Mouse (Mus musculus) G1E (cell line): Measurements from ENCODE around the gene Zdhhc13. TPM values are rescaled to one million over a fixed set of nuclear protein-coding genes. Genes with fewer than 3 reads are reported as not detected.

Source experiments
- ATAC-seq: 2 replicates; pipeline ENCODE4 v1.8.0; 2016; ENCODE audit warnings: mild to moderate bottlenecking; ENCODE audit not compliant: insufficient number of reproducible peaks, poor library complexity, low FRiP score, severe bottlenecking; ENCODE audit errors: extremely low read depth
- DNase-seq: peaks from one replicate; pipeline ENCODE4 v3.0.0; 2012; ENCODE audit warnings: low spot score
- H3K27me3 ChIP-seq: 2 replicates; pipeline ENCODE4 v1.6.1; 2012; ENCODE audit warnings: mild to moderate bottlenecking, low read length, inconsistent platforms; ENCODE audit not compliant: insufficient read depth
- H3K36me3 ChIP-seq: replicated peaks from 2 replicates; pipeline ENCODE3; 2012; ENCODE audit warnings: mild to moderate bottlenecking, inconsistent platforms
- H3K4me1 ChIP-seq: 2 replicates; pipeline ENCODE4 v1.6.1; 2012; ENCODE audit warnings: low read depth, low read length, inconsistent platforms, mixed read lengths; ENCODE audit not compliant: insufficient read depth
- H3K4me3 ChIP-seq: 2 replicates; pipeline ENCODE4 v1.5.1; 2012; ENCODE audit warnings: low read depth, mild to moderate bottlenecking, inconsistent platforms, low read length, moderate library complexity, mixed read lengths
- H3K9me3 ChIP-seq: replicated peaks from 2 replicates; pipeline ENCODE4 v1.6.1; 2012; ENCODE audit warnings: inconsistent platforms
- CTCF ChIP-seq: IDR thresholded peaks from 2 replicates; pipeline ENCODE4 v1.5.1; 2012; ENCODE audit warnings: low read depth, low read length, inconsistent platforms, mixed read lengths
- GATA1 ChIP-seq: IDR thresholded peaks from 2 replicates; pipeline ENCODE4 v1.6.1; 2012; ENCODE audit warnings: borderline replicate concordance, low read length, inconsistent platforms, mixed read lengths
- GATA2 ChIP-seq: IDR thresholded peaks from 2 replicates; pipeline ENCODE4 v1.6.1; 2012; ENCODE audit warnings: low read depth, low read length, inconsistent platforms, borderline replicate concordance
- POLR2AphosphoS5 ChIP-seq: IDR thresholded peaks from 2 replicates; pipeline ENCODE4 v1.6.1; 2012; ENCODE audit warnings: low read depth, low read length, inconsistent platforms; ENCODE audit not compliant: insufficient replicate concordance
- TAL1 ChIP-seq: conservative IDR thresholded peaks from 2 replicates; pipeline ENCODE4 v1.6.1; 2012; ENCODE audit warnings: low read depth, low read length, inconsistent platforms, mixed read lengths
- polyA plus RNA-seq: library from polyadenylated mRNA; stranded (reverse); fragments of >175 nt; gene quantifications from 2 replicates; pipeline ENCODE4 v1.2.3, GENCODE M21; 2012
- total RNA-seq, 2 experiments: library from RNA; stranded (forward) in 1 of 2; stranded (reverse) in 1 of 2; fragments of 200-1000 nt in 1 of 2; fragments of >200 nt in 1 of 2; fragmentation: Nextera tagmentation in 1 of 2; gene quantifications; 2 replicates each; pipeline ENCODE4 v1.2.3; 2014 to 2017

Zdhhc13 gene
- total and polyA plus RNA-seq, 3 experiments, result 6.5 to 37.5 (median 31.0) TPM

DNA sequence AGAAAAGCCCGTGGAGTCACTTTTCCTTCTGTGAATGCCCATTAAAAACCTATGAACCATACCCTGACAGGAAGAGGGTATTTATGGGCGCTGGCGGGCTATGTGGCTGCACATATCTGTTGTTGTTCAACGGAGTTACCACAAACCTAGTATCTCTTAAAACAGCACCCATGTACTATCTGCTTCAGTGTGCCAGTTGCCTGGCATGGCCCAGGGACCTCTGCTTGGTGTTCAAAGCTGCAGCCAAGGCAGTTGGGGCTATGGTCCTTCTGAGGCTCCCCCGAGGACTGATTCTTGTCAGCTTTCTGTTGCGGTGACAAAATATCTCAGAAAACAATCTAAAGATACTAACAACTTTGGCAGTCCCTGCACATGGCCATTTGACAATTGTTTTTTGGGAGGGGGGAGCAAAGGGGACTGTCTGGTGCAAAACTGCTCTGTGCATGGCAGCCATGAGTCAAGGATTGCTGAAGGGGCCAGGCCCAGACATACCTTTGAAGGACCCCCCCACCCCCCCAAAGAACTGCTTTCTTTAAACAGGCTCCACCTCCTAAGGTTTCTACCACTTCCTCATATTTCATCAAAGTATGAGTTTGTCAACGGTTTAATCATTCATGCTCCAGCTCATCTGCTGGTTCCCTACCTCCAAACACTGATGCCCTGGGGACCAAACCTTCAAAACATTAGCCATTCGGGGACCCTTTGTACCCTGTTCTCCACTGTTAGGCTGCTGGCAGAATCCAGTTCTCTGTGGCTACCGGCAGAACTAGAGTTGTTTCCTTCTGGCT, 76.1 kb downstream of the Zdhhc13 start:
- ATAC-seq, result peak; percentile 54
- Histone ChIP-seq H3K27me3 (no peaks in the 10 kb centered on the region), H3K4me1 (peaks cover 31% of the 10 kb centered on the region), H3K36me3 (peaks cover 61% of the 10 kb centered on the region), H3K4me3 (no peak overlapping the region), H3K9me3 (no peaks in the 10 kb centered on the region)
- peak; percentile 39 for DNase-seq
- no peak for TF ChIP-seq GATA2
- TF ChIP-seq TAL1, result no peak
- no peak for TF ChIP-seq GATA1
- TF ChIP-seq POLR2AphosphoS5, result no peak
- TF ChIP-seq CTCF, result no peak

DNA sequence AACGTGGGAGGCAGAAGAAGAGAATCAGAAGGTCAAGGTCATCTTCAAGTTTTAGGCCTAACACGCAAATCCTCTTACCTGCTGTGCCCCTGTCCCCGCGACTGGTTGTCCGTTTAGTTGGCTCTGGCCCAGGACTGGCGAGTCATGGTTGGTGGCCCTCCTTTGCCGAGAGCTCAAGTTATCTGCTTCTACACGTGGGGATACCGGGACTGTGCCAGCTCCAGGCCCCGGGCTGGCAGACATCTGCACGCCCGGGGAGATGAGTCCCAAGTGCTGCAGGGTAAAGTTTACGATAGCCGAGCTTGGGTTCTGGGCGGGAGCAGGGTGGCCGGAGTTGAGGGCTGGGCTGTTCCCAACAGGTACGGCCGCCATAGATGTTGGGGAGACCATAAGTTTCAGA, 78.8 kb downstream of the Zdhhc13 start:
- no peak for ATAC-seq
- H3K4me1 ChIP-seq, result peaks cover 35% of the 10 kb centered on the region
- no peak for DNase-seq
- no peak for TF ChIP-seq TAL1
- no peak for TF ChIP-seq GATA1
- no peak for TF ChIP-seq POLR2AphosphoS5
- no peak for TF ChIP-seq CTCF
- no peak for TF ChIP-seq GATA2
- H3K4me3 ChIP-seq, result no peak overlapping the region
- H3K36me3 ChIP-seq, result peaks cover 85% of the 10 kb centered on the region
- no peaks in the 10 kb centered on the region for H3K9me3 ChIP-seq
- H3K27me3 ChIP-seq, result no peaks in the 10 kb centered on the region

DNA sequence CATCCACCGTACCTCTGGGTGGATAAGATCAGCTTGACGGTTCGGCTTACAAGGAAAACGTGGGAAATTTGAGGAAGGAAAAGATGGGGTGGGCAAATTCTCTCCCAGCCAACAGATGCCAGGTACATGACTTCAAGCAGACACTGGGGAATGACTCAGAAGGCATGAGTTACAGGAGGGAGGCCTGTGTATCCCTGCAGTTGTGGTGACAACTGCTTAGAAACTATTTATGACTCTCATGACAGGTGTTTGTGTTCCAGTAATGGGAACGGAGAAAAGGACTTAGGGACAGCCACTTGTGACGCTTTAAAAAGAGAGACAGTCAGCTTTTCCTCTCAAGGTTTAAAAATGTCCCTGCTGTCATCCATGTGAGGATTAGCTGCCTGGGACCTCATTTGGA, 81.3 kb downstream of the Zdhhc13 start:
- ATAC-seq, result no peak
- no peak for TF ChIP-seq GATA1
- no peaks in the 10 kb centered on the region for H3K27me3 ChIP-seq
- no peak for DNase-seq
- H3K9me3 ChIP-seq, result no peaks in the 10 kb centered on the region
- no peak overlapping the region for H3K4me3 ChIP-seq
- H3K4me1 ChIP-seq, result peaks cover 19% of the 10 kb centered on the region
- H3K36me3 ChIP-seq, result peaks cover 95% of the 10 kb centered on the region

DNA sequence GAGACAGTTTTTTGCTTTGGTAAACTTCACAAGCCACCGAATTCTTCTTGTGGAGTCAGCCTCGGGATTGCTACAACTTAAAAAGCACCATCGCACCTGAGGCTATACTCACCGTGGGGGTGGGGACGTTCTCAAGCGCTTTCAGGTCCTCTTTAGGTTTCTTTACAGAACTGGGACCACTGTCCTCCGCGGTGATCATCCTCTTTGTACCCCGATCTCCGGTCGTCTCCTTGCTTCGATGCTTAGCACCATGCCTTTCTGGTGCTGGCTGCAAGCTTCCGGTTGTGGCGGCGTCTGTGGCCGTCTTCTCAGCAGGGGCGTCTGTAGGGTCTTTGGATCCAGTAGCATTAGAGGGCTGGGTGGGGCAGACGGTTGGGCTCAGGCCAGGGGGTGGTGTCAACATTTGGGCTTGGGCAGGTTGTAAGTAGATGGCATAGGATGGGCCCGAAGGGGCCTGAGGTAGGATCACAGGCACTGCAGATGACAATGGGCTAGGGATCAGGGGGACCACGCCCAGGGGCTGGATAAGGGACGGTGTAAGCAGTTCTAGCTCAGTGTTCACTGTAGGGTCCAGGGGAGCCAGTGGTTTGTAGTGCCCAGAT, 81.9 kb downstream of the Zdhhc13 start:
- Histone ChIP-seq H3K9me3 (no peaks in the 10 kb centered on the region), H3K27me3 (no peaks in the 10 kb centered on the region), H3K36me3 (peaks cover 95% of the 10 kb centered on the region), H3K4me1 (peaks cover 14% of the 10 kb centered on the region), H3K4me3 (no peak overlapping the region)
- ATAC-seq (no peak), DNase-seq (no peak)
- TF ChIP-seq POLR2AphosphoS5, result no peak
- TF ChIP-seq TAL1, result no peak
- TF ChIP-seq GATA1, result no peak

DNA sequence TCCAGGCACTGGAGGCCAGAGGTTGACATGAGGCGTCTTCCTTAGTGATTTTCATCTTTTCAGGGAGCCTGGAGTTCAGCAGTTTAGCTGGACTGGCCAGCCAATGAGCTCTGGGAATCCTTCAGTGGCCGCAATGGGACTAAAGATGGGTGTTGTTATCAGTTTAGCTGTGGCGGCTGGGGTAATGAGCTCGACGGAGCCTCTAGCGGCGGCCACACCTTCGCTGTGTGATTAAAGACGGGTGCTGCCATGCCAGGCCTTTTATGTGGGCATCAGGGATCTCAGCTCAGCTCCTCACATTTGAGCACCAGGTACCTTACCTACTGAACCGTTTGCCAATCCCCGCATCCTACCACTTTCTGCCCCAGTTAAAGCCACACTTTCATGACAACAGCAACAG, 82.5 kb downstream of the Zdhhc13 start:
- Histone ChIP-seq H3K9me3 (no peaks in the 10 kb centered on the region), H3K4me1 (peaks cover 9% of the 10 kb centered on the region; the same call in 1 of the 2 replicates), H3K27me3 (no peaks in the 10 kb centered on the region), H3K4me3 (no peak overlapping the region), H3K36me3 (peaks cover 96% of the 10 kb centered on the region)
- DNase-seq, result no peak
- TF ChIP-seq TAL1, result no peak
- no peak for TF ChIP-seq POLR2AphosphoS5
- no peak for TF ChIP-seq GATA2
- ATAC-seq, result no peak

DNA sequence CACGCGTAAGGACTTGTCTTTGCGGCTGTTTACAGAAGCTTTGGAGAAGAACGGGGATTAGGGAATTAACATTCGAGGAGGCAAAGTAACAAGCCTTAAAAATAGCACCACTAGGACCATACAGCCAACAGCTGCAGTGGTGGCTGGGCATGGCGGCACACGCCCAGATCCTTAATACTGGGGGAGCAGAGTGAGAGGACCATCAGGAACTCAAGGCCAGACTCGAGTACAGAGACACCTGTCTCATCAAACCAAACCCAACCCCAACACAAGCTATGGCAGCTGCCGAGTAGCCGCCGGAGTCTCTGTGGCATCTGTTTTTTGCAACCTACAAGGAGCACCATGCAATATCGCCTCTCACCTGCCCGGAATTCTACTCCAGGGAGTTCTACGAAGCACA, 86.3 kb downstream of the Zdhhc13 start:
- Histone ChIP-seq H3K36me3 (peaks cover 94% of the 10 kb centered on the region), H3K27me3 (no peaks in the 10 kb centered on the region)

DNA sequence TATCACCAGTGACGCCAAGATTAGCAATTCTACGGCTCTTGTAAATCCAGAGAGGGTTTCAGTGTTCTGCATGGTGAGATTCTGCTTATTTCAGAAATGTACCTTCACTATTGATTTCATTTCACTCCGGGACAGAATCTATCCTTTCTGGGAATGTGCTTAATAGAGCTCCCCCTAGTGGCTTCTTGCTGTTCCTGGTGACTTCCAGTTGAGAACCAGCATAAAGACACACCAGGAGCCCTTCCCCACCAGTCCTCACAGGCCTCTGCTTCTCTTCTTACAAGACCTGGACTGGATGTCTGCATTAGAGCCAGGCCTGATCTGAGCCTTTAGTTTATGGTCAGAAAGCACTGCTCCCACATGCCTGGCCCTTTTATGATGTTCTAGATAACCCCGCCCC, 87.7 kb downstream of the Zdhhc13 start:
- peaks cover 79% of the 10 kb centered on the region for H3K36me3 ChIP-seq
- peaks cover 31% of the 10 kb centered on the region for H3K4me1 ChIP-seq
- H3K4me3 ChIP-seq, result no peak overlapping the region
- TF ChIP-seq CTCF, result peak; percentile 63
- TF ChIP-seq POLR2AphosphoS5, result no peak
- TF ChIP-seq GATA1, result no peak
- H3K9me3 ChIP-seq, result no peaks in the 10 kb centered on the region
- H3K27me3 ChIP-seq, result no peaks in the 10 kb centered on the region
- ATAC-seq (no peak), DNase-seq (peak; percentile 45)

More for the DNA sequence above, 86.3 kb downstream of the Zdhhc13 start:
- Histone ChIP-seq H3K9me3 (no peaks in the 10 kb centered on the region), H3K4me3 (no peak overlapping the region), H3K4me1 (peaks cover 34% of the 10 kb centered on the region)
- ATAC-seq, result no peak
- DNase-seq, result no peak
- no peak for TF ChIP-seq TAL1
- TF ChIP-seq POLR2AphosphoS5, result no peak
- no peak for TF ChIP-seq GATA1
- TF ChIP-seq GATA2, result no peak
- no peak for TF ChIP-seq CTCF

Other genes with a start within 250 kb of the Zdhhc13 start
- not detected in 2 replicates for gene Mrgprb2, start 230.9 kb upstream of the Zdhhc13 start, total RNA-seq (2014; fragmentation: Nextera tagmentation)
- gene Mrgprb2, start 230.9 kb upstream of the Zdhhc13 start, total RNA-seq (2017), result 0.06 and 0.33 TPM in 2 replicates
- gene Mrgprb2, start 230.9 kb upstream of the Zdhhc13 start, polyA plus RNA-seq, result not detected in 2 replicates
- not detected in 2 replicates for gene Mrgprb3, start 145.2 kb upstream of the Zdhhc13 start, total RNA-seq (2014; fragmentation: Nextera tagmentation)
- gene Mrgprb3, start 145.2 kb upstream of the Zdhhc13 start, total RNA-seq (2017), result not detected in 2 replicates
- gene Mrgprb3, start 145.2 kb upstream of the Zdhhc13 start, polyA plus RNA-seq, result not detected in 2 replicates
- gene Csrp3, start 59.0 kb downstream of the Zdhhc13 start, total RNA-seq (2014; fragmentation: Nextera tagmentation), result not detected in 2 replicates
- gene Csrp3, start 59.0 kb downstream of the Zdhhc13 start, total RNA-seq (2017), result 0.23 TPM in 1 of 2 replicates, not detected in the other
- not detected in 2 replicates for gene Csrp3, start 59.0 kb downstream of the Zdhhc13 start, polyA plus RNA-seq
- gene E2f8, start 92.6 kb downstream of the Zdhhc13 start, total RNA-seq (2014; fragmentation: Nextera tagmentation), result 111 and 133 TPM in 2 replicates
- 21.8 and 25.0 TPM in 2 replicates for gene E2f8, start 92.6 kb downstream of the Zdhhc13 start, total RNA-seq (2017)
- gene E2f8, start 92.6 kb downstream of the Zdhhc13 start, polyA plus RNA-seq, result 29.1 and 35.0 TPM in 2 replicates
- gene Nav2, start 119.7 kb downstream of the Zdhhc13 start, total RNA-seq (2014; fragmentation: Nextera tagmentation), result not detected in 2 replicates
- 0.52 and 1.0 TPM in 2 replicates for gene Nav2, start 119.7 kb downstream of the Zdhhc13 start, total RNA-seq (2017)
- 0.01 TPM in 1 of 2 replicates, not detected in the other for gene Nav2, start 119.7 kb downstream of the Zdhhc13 start, polyA plus RNA-seq